Mouse (Mus musculus): ENCODE data around the gene Mdc1. TPM values are rescaled to one million over a fixed set of nuclear protein-coding genes. Genes with fewer than 3 reads are reported as not detected.

The Mdc1 gene
- polyA plus RNA-seq (2015; fragmentation: Nextera tagmentation; extraction: Ambion mirVana) = 1.5 and 2.0 TPM in 2 replicates

DNA sequence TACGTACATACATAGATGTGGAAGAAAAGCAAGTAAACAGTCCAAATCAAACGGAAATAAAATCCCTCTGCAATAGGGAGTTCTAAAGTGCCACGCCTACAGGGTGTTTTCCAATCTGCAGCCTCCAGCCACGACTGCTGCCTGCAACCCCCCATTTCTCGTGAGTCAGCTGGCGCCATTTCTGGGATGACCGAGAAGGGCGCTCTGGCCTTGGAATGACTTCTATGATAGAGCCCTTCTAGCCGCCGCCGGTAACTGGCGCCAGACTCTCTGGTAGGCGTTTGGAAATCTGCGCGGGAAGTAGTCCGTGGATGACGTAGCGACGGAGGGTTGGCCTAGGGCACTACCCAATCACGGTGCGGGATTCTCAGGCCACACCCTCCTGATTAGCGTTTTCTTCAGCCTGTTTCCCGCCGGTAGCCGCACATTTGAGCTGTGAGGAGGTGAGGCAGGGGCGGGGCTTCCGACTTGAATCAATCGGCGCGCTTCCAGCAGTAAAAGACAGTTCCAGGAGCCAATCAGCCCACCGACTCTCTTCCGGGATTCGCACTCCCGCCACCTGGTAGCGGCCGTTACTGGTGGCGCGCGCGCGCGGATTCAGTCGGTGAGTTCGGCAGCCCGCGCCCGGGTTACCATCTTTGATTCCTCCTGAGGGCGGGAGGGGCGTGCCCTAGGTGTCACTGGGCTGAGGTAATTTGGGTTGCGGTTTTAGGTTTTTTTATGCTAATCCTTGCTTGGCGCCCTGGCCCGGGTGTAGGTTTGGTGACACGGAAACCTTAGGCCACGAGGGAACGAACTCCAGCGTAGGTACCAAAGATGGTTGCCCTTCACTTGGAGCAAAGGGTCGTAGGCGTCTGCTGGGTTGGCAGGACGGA, at the start of gene Mdc1:
Gene Mdc1, plus strand, starts transcription at position 440 of the 875 bp plus-strand sequence.

DNA sequence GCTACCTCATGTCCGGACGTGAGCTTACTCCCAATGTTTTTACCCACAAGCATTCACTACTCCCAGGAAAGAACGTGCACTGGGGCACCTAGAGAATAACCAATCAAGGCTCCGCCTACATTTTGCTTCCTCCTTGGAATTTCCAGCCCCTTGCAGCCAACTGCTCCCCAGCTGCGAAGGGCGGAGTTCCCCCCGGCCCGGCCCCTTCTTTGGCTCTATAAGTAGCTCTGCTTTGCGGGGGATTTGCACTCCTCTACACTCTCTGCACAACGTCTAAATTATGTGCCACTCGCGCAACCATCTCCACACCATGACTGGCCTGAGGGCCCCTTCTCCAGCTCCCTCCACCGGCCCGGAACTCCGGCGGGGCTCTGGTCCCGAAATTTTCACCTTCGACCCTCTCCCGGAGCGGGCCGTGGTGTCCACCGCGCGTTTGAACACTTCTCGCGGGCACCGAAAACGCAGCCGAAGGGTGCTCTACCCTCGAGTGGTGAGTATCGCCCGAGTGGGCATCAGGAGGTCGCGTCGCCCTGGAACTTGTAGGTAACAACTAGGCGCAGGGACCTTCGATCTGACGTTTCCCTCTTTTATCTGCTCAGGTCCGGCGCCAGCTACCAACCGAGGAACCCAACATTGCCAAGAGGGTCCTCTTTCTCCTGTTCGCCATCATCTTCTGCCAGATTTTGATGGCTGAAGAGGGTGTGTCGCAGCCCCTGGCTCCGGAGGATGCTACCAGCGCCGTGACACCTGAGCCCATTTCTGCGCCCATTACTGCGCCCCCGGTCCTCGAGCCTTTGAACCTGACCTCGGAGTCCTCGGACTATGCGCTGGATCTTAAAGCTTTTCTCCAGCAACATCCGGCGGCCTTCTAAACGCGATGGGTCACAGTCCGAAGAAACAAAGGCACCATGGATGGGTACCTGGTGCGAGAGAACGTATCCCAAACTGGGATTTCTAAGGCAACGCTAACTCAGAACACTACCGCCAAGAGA, 19.6 kb upstream of the Mdc1 start, which contains the start of gene Ier3:
Gene Ier3, plus strand, starts transcription at position 246 of the 992 bp plus-strand sequence.

GRCm38 (mm10) chr17:35822964-35823937, 18.1 kb upstream of the Mdc1 start, which contains the start of gene Flot1:
Flot1 (plus strand) TSS chr17:35823230.

DNA sequence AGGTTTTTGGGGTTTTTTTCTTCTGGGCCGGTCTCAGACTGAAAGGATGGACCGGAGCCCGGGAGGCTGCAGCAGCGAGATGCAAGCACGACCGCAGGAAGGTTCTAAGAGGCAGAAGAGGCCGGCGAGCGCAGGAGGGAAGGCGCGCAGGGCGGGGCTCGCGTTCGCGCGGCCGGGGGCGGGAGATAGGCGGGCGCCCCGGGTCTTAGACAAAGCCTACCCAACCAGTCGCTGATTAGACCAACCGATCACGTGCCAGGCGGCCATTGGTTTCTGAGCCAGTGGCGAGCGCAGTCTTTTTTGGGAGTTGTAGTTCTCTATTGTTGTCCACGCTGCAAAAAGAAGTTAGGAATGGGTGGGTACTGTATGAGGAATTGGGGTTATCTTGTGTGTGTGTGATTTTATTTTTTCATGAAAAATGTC, 3.2 kb upstream of the Mdc1 start, which contains the start of gene Tubb5:
Gene Tubb5, minus strand, starts transcription at position 185 of the 423 bp plus-strand sequence.

DNA sequence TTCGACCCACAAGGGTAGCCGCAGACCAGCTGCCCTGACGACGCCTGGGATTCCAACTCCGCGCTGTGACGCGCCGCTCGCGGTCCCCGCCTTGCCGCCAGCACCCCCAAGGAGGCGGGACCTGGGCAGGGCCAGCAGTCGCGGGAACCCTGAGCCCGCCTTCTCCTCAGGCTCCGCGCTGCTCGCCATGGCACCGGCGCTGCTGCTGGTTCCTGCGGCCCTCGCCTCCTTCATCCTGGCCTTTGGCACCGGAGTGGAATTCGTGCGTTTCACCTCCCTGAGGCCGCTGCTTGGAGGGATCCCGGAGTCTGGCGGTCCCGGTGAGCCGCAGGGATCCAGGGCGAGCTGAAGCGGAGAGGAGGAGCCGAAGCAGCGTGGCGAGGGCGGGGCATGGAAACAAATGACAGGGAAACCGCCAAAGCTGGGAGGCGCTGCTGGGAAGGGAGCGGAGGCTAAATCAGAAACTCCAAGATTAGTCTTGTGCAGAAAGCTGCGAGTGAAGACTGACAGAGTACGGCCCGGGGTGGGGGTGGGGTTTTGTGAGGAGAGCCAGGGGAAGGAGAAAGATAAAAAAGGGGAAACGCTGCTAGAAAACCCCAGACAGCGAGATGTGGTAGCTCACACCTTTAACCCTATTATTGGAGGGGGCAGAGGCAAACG, 20.0 kb downstream of the Mdc1 start, which contains the start of gene Nrm:
Gene Nrm, plus strand, starts transcription at position 121 of the 660 bp plus-strand sequence.

DNA sequence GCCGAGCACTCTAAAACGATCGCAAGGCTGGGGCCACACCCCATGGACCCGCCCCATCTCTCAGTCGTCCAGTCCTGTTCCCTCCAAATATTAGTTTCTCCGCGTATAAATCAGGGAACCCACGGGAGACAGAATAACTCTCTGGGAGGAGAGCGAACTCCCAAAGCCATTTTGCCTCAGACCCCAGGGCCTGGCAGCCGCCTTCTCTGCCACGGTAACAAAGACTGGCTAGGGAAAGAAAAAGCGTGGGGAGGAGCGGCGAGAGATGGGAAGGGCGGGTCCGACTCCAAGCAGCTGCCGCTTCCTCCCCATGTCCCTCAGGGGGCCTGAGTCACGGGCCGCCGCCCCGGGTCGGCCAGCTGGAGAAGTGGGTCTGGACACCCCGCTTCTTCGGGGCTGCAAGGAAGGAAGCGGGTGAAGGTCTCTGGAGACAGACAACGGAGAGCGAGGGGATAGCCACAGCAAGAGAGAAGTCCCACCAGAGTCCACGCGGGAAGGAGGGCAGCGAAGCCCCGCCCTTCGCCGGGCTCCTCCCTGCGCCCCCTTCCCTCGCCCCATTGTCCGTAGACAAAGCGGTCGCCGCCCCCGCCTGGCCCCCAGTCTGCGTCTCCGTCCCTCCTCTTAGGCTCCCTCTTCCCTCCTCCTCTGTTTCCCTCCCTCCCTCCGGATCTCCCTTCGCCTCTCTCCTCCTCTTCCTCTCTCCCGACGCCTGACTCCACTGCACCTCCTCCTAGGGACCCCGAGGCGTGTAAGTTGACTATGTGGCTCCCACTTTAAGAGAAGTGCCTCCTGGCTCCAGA, 24.4 kb downstream of the Mdc1 start, which contains the start of gene Ppp1r18:
Gene Ppp1r18, plus strand, starts transcription at position 113 of the 800 bp plus-strand sequence.

DNA sequence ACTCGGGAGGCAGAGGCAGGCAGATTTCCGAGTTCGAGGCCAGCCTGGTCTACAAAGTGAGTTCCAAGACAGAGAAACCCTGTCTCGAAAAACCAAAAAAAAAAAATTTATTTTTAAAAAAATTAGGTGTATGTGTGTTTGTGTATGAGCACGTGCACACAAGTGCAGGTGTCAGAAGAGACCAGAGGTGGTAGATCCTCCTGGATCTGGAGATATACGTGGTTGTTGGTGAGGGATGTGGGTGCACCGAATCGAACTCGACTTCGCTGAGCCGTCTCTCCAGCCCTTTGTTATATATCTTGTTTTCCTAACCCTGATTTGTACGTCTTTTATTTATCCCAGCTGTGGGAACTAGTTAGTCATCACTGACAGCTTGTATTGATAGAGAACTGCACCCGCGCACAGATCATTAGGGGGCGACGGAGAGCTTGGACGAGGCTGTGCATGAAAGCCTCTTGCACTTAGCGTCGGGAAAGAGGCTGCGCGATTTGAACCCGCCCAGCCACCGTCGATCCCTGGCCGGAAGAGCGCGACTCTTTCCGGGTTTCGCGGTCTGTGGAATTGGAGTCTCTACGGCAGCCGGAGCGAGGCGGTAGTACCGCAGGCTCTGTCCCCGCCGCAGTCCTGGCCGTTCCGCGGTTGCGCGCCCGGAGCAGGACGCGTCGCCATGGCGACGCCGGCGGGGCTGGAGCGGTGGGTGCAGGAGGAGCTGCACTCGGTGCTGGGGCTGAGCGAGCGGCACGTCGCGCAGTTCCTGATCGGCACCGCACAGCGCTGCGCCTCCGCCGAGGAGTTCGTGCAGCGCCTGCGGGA, 38.1 kb downstream of the Mdc1 start, which contains the start of gene Dhx16:
Gene Dhx16, plus strand, starts transcription at position 575 of the 813 bp plus-strand sequence.

DNA sequence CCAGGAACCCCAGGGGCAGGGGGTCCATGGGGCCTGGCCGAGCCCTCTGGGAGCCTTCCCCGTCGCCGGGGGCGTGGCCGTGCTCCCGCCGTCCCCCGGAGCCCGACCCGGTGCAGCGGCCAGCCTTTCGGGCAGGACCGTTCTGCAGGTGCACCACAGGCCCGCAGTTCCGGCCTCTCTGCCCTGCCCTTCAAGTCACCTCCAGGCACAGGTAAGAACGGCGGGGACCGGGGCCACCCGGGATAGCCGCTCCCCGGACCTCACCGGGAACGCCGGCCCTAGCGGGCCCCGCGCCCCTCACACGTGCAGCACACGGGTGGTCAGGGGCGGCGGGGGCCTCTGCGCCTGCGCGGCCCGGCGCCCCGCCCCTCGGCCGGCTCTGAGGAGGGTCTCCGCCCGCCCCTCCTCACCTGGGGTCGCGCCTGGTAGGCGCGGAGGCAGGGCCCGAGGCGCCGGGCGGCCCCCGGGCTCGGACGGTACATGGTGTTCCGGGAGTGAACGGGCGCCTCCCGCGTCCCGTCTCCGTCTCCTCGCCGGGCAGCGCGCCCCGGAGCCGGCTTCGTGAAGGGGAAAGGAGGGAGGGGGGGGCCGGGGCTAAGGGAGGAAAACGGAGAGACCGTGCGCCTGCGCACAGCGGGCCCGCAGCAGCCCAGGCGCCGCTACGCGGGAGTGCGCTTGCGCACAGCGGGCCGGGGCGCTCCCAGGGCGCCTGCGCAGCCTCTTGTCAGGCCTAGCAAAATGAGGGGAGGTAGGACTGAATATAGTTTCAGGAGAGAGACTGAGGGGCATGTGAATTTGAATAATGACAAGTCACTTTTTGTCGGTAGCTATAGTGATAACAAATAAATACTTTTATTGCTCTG, 55.7 kb downstream of the Mdc1 start, which contains the start of gene 2310061I04Rik:
Gene 2310061I04Rik, minus strand, starts transcription at position 651 of the 863 bp plus-strand sequence.

Small RNAs within 50 kb of the gene (microRNA-seq; reads per million reads assigned to microRNA genes)
- 0.42 to 1.0 reads per million in 2 experiments for gene Gm28033

Other genes starting within 250 kb of the Mdc1 start
- gene Sfta2, start 240.0 kb upstream of the Mdc1 start, polyA plus RNA-seq (2015; fragmentation: Nextera tagmentation; extraction: Ambion mirVana) = not detected in 2 replicates
- not detected in 2 replicates for gene Gm9573, start 214.9 kb upstream of the Mdc1 start, polyA plus RNA-seq (2015; fragmentation: Nextera tagmentation; extraction: Ambion mirVana)
- not detected in 2 replicates for gene Mucl3, start 197.8 kb upstream of the Mdc1 start, polyA plus RNA-seq (2015; fragmentation: Nextera tagmentation; extraction: Ambion mirVana)
- gene Vars2, start 173.9 kb upstream of the Mdc1 start, polyA plus RNA-seq (2015; fragmentation: Nextera tagmentation; extraction: Ambion mirVana) = 7.1 and 7.7 TPM in 2 replicates
- gene Gtf2h4, start 167.8 kb upstream of the Mdc1 start, polyA plus RNA-seq (2015; fragmentation: Nextera tagmentation; extraction: Ambion mirVana) = 26.0 and 26.3 TPM in 2 replicates
- 31.1 and 31.6 TPM in 2 replicates for gene Ddr1, start 136.9 kb upstream of the Mdc1 start, polyA plus RNA-seq (2015; fragmentation: Nextera tagmentation; extraction: Ambion mirVana)
- 25.3 and 27.7 TPM in 2 replicates for gene Ier3, start 19.8 kb upstream of the Mdc1 start, polyA plus RNA-seq (2015; fragmentation: Nextera tagmentation; extraction: Ambion mirVana)
- 68.5 and 77.6 TPM in 2 replicates for gene Flot1, start 18.3 kb upstream of the Mdc1 start, polyA plus RNA-seq (2015; fragmentation: Nextera tagmentation; extraction: Ambion mirVana)
- gene Tubb5, start 3.2 kb upstream of the Mdc1 start, polyA plus RNA-seq (2015; fragmentation: Nextera tagmentation; extraction: Ambion mirVana) = 177 and 210 TPM in 2 replicates
- gene Nrm, start 19.8 kb downstream of the Mdc1 start, polyA plus RNA-seq (2015; fragmentation: Nextera tagmentation; extraction: Ambion mirVana) = 23.9 and 27.0 TPM in 2 replicates
- gene Ppp1r18, start 24.1 kb downstream of the Mdc1 start, polyA plus RNA-seq (2015; fragmentation: Nextera tagmentation; extraction: Ambion mirVana) = 15.3 and 21.1 TPM in 2 replicates
- gene Dhx16, start 38.3 kb downstream of the Mdc1 start, polyA plus RNA-seq (2015; fragmentation: Nextera tagmentation; extraction: Ambion mirVana) = 11.4 and 12.8 TPM in 2 replicates
- gene 2310061I04Rik, start 55.9 kb downstream of the Mdc1 start, polyA plus RNA-seq (2015; fragmentation: Nextera tagmentation; extraction: Ambion mirVana) = 51.1 and 65.0 TPM in 2 replicates
- gene Atat1, start 68.6 kb downstream of the Mdc1 start, polyA plus RNA-seq (2015; fragmentation: Nextera tagmentation; extraction: Ambion mirVana) = 13.1 and 13.8 TPM in 2 replicates
- 73.1 and 80.9 TPM in 2 replicates for gene Mrps18b, start 74.9 kb downstream of the Mdc1 start, polyA plus RNA-seq (2015; fragmentation: Nextera tagmentation; extraction: Ambion mirVana)
- 17.9 and 26.3 TPM in 2 replicates for gene Ppp1r10, start 74.9 kb downstream of the Mdc1 start, polyA plus RNA-seq (2015; fragmentation: Nextera tagmentation; extraction: Ambion mirVana)
- 62.2 and 75.8 TPM in 2 replicates for gene Abcf1, start 128.2 kb downstream of the Mdc1 start, polyA plus RNA-seq (2015; fragmentation: Nextera tagmentation; extraction: Ambion mirVana)
- gene Gnl1, start 138.3 kb downstream of the Mdc1 start, polyA plus RNA-seq (2015; fragmentation: Nextera tagmentation; extraction: Ambion mirVana) = 23.3 and 25.8 TPM in 2 replicates
- 8.5 and 10.2 TPM in 2 replicates for gene Prr3, start 138.7 kb downstream of the Mdc1 start, polyA plus RNA-seq (2015; fragmentation: Nextera tagmentation; extraction: Ambion mirVana)
- 1.8 TPM in 2 replicates for gene H2-T24, start 179.0 kb downstream of the Mdc1 start, polyA plus RNA-seq (2015; fragmentation: Nextera tagmentation; extraction: Ambion mirVana)
- gene H2-T23, start 191.3 kb downstream of the Mdc1 start, polyA plus RNA-seq (2015; fragmentation: Nextera tagmentation; extraction: Ambion mirVana) = 10.8 and 13.2 TPM in 2 replicates
- gene H2-T22, start 201.2 kb downstream of the Mdc1 start, polyA plus RNA-seq (2015; fragmentation: Nextera tagmentation; extraction: Ambion mirVana) = 11.7 and 13.4 TPM in 2 replicates
- not detected in 2 replicates for gene Gm6034, start 201.4 kb downstream of the Mdc1 start, polyA plus RNA-seq (2015; fragmentation: Nextera tagmentation; extraction: Ambion mirVana)
- gene Gm11127, start 216.9 kb downstream of the Mdc1 start, polyA plus RNA-seq (2015; fragmentation: Nextera tagmentation; extraction: Ambion mirVana) = 0.12 TPM in 1 of 2 replicates, not detected in the other

Data from skeletal muscle tissue, postnatal 0 days (tissue).